Mouse (Mus musculus) CH12.LX (cell line): ENCODE results near the gene Prim1. TPM values are rescaled to one million over a fixed set of nuclear protein-coding genes. Genes with fewer than 3 reads are reported as not detected.
"Not testable (repeated sequence)": the region's sequence is repeated elsewhere in the genome, so short reads cannot be mapped to it uniquely, and the experiment has no call there.

Source experiments
- DNase-seq: peaks from one replicate; pipeline ENCODE4 v3.0.0-alpha.2; 2013; ENCODE audit errors: extremely low read depth
- H3K27ac ChIP-seq: 2 replicates; pipeline ENCODE4 v1.5.1; 2012; ENCODE audit warnings: low read depth, mild to moderate bottlenecking, control low read depth, moderate library complexity; ENCODE audit not compliant: insufficient read depth
- H3K27me3 ChIP-seq: replicated peaks from 2 replicates; pipeline ENCODE3; 2012; ENCODE audit warnings: inconsistent platforms
- H3K36me3 ChIP-seq, 2 experiments: replicated peaks in 1 of 2; 2 replicates each; pipeline versions ENCODE3 to v1.6.1; 2012; ENCODE audit warnings: inconsistent platforms in 1 of 2, low read length in 1 of 2, mild to moderate bottlenecking in 1 of 2, mixed read lengths in 1 of 2, moderate library complexity in 1 of 2; ENCODE audit not compliant: control insufficient read depth in 1 of 2, insufficient read depth in 1 of 2
- H3K4me1 ChIP-seq, 2 experiments: 2 replicates each; pipeline ENCODE4 v1.6.1; 2012; ENCODE audit warnings: inconsistent platforms in 1 of 2, moderate library complexity in 1 of 2; ENCODE audit not compliant: insufficient read depth in 2 of 2, control insufficient read depth in 1 of 2
- H3K4me2 ChIP-seq: 2 replicates; pipeline ENCODE4 v1.6.1; 2012; ENCODE audit warnings: low read depth, mild to moderate bottlenecking, control low read depth; ENCODE audit not compliant: poor library complexity, insufficient read depth, severe bottlenecking
- H3K4me3 ChIP-seq, 3 experiments: fragments of 150-350 bp in 1 of 3; sonication (generic) in 1 of 3; replicated peaks in 1 of 3; 2 replicates each; pipeline versions ENCODE3 to v1.5.1; 2011 to 2012; ENCODE audit warnings: low read depth in 2 of 3, low read length in 2 of 3, mild to moderate bottlenecking in 2 of 3, moderate library complexity in 2 of 3, control low read depth in 1 of 3, improper control_type of control experiment in 1 of 3, inconsistent platforms in 1 of 3, mixed read lengths in 1 of 3; ENCODE audit not compliant: poor library complexity in 1 of 3
- H3K79me2 ChIP-seq: replicated peaks from 2 replicates; pipeline ENCODE4 v1.6.1; 2012; ENCODE audit warnings: mild to moderate bottlenecking, moderate library complexity; ENCODE audit not compliant: control insufficient read depth, poor library complexity, insufficient read depth, severe bottlenecking; ENCODE audit errors: extremely low read depth
- H3K9ac ChIP-seq: 2 replicates; pipeline ENCODE4 v1.6.1; 2012; ENCODE audit warnings: low read depth, mild to moderate bottlenecking, control low read depth, moderate library complexity; ENCODE audit not compliant: insufficient read depth
- H3K9me3 ChIP-seq: replicated peaks from 2 replicates; pipeline ENCODE3; 2012; ENCODE audit warnings: low read length, inconsistent platforms, mixed read lengths
- CHD2 ChIP-seq: IDR thresholded peaks from 2 replicates; pipeline ENCODE4 v1.6.1; 2011; ENCODE audit warnings: low read length, improper control_type of control experiment
- JUND ChIP-seq: conservative IDR thresholded peaks from 2 replicates; pipeline ENCODE4 v1.6.1; 2011; ENCODE audit warnings: low read depth, low read length, improper control_type of control experiment
- MAZ ChIP-seq: IDR thresholded peaks from 2 replicates; pipeline ENCODE4 v1.6.1; 2012; ENCODE audit warnings: low read depth, mild to moderate bottlenecking, inconsistent platforms, low read length, improper control_type of control experiment, moderate library complexity
- NELFE ChIP-seq: IDR thresholded peaks from 2 replicates; pipeline ENCODE4 v1.6.1; 2011; ENCODE audit warnings: low read depth, low read length, improper control_type of control experiment
- POLR2A ChIP-seq: IDR thresholded peaks from 2 replicates; pipeline ENCODE4 v1.6.1; 2011; ENCODE audit warnings: low read depth, mild to moderate bottlenecking, improper control_type of control experiment, low read length
- POLR2AphosphoS2 ChIP-seq: IDR thresholded peaks from 2 replicates; pipeline ENCODE4 v1.6.1; 2011; ENCODE audit warnings: low read depth, low read length, improper control_type of control experiment
- ZMIZ1 ChIP-seq: IDR thresholded peaks from 2 replicates; pipeline ENCODE4 v1.6.1; 2012; ENCODE audit warnings: low read depth, mild to moderate bottlenecking, inconsistent platforms, low read length, improper control_type of control experiment
- ZNF384 ChIP-seq: IDR thresholded peaks from 2 replicates; pipeline ENCODE4 v1.6.1; 2012; ENCODE audit warnings: low read depth, low read length, improper control_type of control experiment, inconsistent platforms
- dilution Hi-C: fragments of 300-500 bp; cut with MboI; formaldehyde crosslinking; loops from 2 replicates; pipeline ENCODE4 v1.14.3; 2020; ENCODE audit warnings: low sequenced_read_pairs; ENCODE audit not compliant: extremely low pct_unique_long_range_greater_than_20kb, extremely low pct_ligation_motif_present
- in situ Hi-C: fragments of 300-500 bp; cut with MboI; formaldehyde crosslinking; loops from 3 replicates; pipeline ENCODE4 v1.14.3; 2019; ENCODE audit warnings: low sequenced_read_pairs, low pct_ligation_motif_present, low pct_unique_long_range_greater_than_20kb, mixed read lengths
- polyA plus RNA-seq: library from polyadenylated mRNA; unstranded; fragments of >175 nt; gene quantifications from 2 replicates; pipeline ENCODE4 v1.2.1, GENCODE M21; 2012; ENCODE audit warnings: low read depth; ENCODE audit not compliant: insufficient read length
- total RNA-seq, 2 experiments: library from RNA; depleted of rRNA; stranded (reverse); fragments of 300-350 nt in 1 of 2; fragments of >200 nt in 1 of 2; gene quantifications; 2 replicates each; pipeline ENCODE4 v1.2.3; 2012 to 2014

Gene Prim1
- total and polyA plus RNA-seq, 3 experiments, result 69.5 to 151 (median 102) TPM

- Histone ChIP-seq H3K4me1 (no peaks in the 10 kb centered on the region), H3K4me3 (no peak overlapping the region), H3K36me3 (peaks cover 40 to 57% of the 10 kb centered on the region in 2 experiments), H3K4me2 (no peak overlapping the region), H3K9ac (no peak overlapping the region), H3K27ac (no peak overlapping the region), H3K27me3 (no peaks in the 10 kb centered on the region), H3K79me2 (peaks cover 14% of the 10 kb centered on the region), H3K9me3 (no peaks in the 10 kb centered on the region)
- TF ChIP-seq NELFE (no peak), POLR2A (no peak; the same call in 1 of the 2 replicates), POLR2AphosphoS2 (peak; percentile 62; the same call in 1 of the 2 replicates), ZMIZ1 (peak; percentile 66; the same call in 1 of the 2 replicates), CHD2 (no peak)
- DNase-seq, result no peak
- in situ Hi-C loops, result no loop called here
- dilution Hi-C loops, result no loop called here
These were observed 35.4 kb downstream of the Prim1 start for GRCm38 (mm10) chr10:128050355-128050754.

- H3K4me2 ChIP-seq, result no peak overlapping the region
- H3K27me3 ChIP-seq, result no peaks in the 10 kb centered on the region
- no peaks in the 10 kb centered on the region for H3K9me3 ChIP-seq
- no peak overlapping the region for H3K9ac ChIP-seq
- no peak overlapping the region for H3K4me3 ChIP-seq
- H3K79me2 ChIP-seq, result 0 out of 2 replicates have a peak, but pooled peaks cover 4% of the 10 kb centered on the region
- H3K4me1 ChIP-seq, result no peaks in the 10 kb centered on the region
- dilution Hi-C loops, result no loop called here
- no peak for DNase-seq
- in situ Hi-C loops, result no loop called here
- H3K27ac ChIP-seq, result no peak overlapping the region
- peaks cover 29 to 45% of the 10 kb centered on the region in 2 experiments for H3K36me3 ChIP-seq
- TF ChIP-seq POLR2A (0 out of 2 replicates have a peak, but pooled peaks have one; percentile 11), JUND (no peak), MAZ (no peak)
These were observed 36.6 kb downstream of the Prim1 start for GRCm38 (mm10) chr10:128051589-128051988.

- H3K4me1 ChIP-seq, H3K4me3 ChIP-seq, dilution Hi-C loops, H3K27me3 ChIP-seq, in situ Hi-C loops, H3K27ac ChIP-seq, H3K4me2 ChIP-seq, H3K9me3 ChIP-seq, H3K9ac ChIP-seq, H3K79me2 ChIP-seq, DNase-seq: not testable (repeated sequence)
- H3K36me3 ChIP-seq, result peaks cover 26 to 42% of the 10 kb centered on the region in 2 experiments
- TF ChIP-seq ZNF384, result peak; percentile 54; the same call in 1 of the 2 replicates
These were observed 37.2 kb downstream of the Prim1 start for GRCm38 (mm10) chr10:128052136-128052535.
